Mouse (Mus musculus) hindbrain, embryonic 10.5 days (tissue): Measurements from ENCODE around the gene Tppp. TPM values are rescaled to one million over a fixed set of nuclear protein-coding genes. Genes with fewer than 3 reads are reported as not detected.
"Not testable (repeated sequence)": the region's sequence is repeated elsewhere in the genome, so short reads cannot be mapped to it uniquely, and the experiment has no call there.

ENCODE experiments used
- DNase-seq: peaks from one replicate; pipeline ENCODE4 v3.0.0-alpha.2; 2017; ENCODE audit warnings: low spot score
- H3K27ac ChIP-seq: fragments of 300-500 bp; sonication (generic); 2 replicates; pipeline ENCODE4 v1.5.1; 2016; ENCODE audit warnings: mild to moderate bottlenecking, moderate library complexity
- H3K27me3 ChIP-seq: fragments of 300-500 bp; sonication (generic); 2 replicates; pipeline ENCODE4 v1.6.1; 2016; ENCODE audit warnings: mild to moderate bottlenecking; ENCODE audit not compliant: poor library complexity, insufficient read depth, severe bottlenecking
- H3K36me3 ChIP-seq: fragments of 300-500 bp; sonication (generic); 2 replicates; pipeline ENCODE4 v1.6.1; 2016; ENCODE audit warnings: mild to moderate bottlenecking, moderate library complexity
- H3K4me1 ChIP-seq: fragments of 300-500 bp; sonication (generic); replicated peaks from 2 replicates; pipeline ENCODE4 v1.6.1; 2016; ENCODE audit warnings: mild to moderate bottlenecking
- H3K4me3 ChIP-seq: fragments of 300-500 bp; sonication (generic); 2 replicates; pipeline ENCODE4 v1.5.1; 2016; ENCODE audit warnings: mild to moderate bottlenecking, moderate library complexity
- H3K9me3 ChIP-seq: fragments of 300-500 bp; sonication (generic); 2 replicates; pipeline ENCODE4 v1.6.1; 2016; ENCODE audit warnings: mild to moderate bottlenecking, moderate library complexity
- WGBS: fragments of 180-500 bp; shearing (Covaris S2); methylation state at CpG from one replicate; pipeline ENCODE4 v1.1.7; 2016; 5-methylcytosine and 5-hydroxymethylcytosine counted together
- polyA plus RNA-seq: library from polyadenylated mRNA; unstranded; fragments of >200 nt; fragmentation: Nextera tagmentation; extraction: Ambion mirVana; gene quantifications from 2 replicates; pipeline ENCODE4 v1.2.1, GENCODE M21; 2016

Gene Tppp
- polyA plus RNA-seq, 1 experiment from 2014 or later: 2.8 TPM

DNA sequence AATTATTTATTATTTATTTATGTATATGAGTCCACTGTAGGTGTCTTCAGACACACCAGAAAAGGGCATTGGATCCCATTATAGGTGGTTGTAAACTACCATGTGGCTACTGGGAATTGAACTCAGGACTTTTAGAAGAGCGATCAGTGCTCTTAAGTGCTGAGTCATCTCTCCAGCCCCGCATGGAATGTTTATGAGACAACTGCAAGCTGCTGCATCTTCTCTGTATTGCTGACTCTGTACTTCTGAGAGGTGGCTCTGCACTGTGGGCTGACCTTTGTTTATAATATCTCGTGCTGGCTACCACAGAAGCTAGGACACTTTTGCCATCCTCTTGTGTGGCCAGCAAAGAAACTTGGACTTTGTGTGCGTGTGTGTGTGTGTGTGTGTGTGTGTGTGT is 7.7 kb upstream of the Tppp start:
- WGBS: 80% methylated on average over 4 of the region's 4 CpGs
- Histone ChIP-seq H3K36me3 (no peaks in the 10 kb centered on the region), H3K4me1 (no peaks in the 10 kb centered on the region), H3K27me3 (no peaks in the 10 kb centered on the region), H3K4me3 (no peak overlapping the region), H3K27ac (no peak overlapping the region), H3K9me3 (no peaks in the 10 kb centered on the region)
- no peak for DNase-seq

DNA sequence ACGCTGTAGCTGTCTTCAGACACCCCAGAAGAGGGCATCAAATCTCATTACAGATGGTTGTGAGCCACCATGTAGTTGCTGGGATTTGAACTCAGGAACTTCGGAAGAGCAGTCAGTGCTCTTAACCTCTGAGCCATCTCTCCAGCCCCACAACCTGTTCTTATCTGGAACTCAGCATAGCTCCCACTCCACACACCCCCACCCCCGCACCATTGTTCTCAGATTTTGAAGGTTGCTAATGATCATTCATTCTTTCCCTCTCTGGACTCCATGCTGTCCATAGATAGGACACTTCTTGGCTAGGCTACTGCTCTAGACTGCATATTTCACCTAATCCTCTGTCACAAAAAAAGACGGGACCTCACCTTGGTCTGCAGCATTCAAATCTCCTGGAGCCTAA is 2.3 kb upstream of the Tppp start:
- WGBS: 90% methylated on average over 4 of the region's 4 CpGs

DNA sequence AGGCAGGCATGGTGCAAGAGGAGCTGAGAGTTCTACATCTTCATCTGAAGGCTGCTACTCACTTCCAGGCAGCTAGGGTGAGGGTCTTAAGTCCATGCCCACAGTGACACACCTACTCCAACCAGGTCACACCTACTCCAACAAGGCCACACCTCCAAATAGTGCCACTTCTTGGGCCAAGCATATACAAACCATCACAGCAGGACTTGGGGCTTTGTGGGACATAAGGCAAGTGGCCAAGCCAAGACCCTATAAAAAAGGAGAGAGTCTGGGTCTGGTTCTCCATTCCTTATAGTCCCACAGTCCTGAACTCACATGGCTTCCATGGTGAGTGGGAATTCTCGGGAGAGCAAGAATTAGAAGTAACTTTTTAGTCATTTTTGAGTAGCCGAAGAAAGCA is 991 bp upstream of the Tppp start:
- Histone ChIP-seq H3K4me1 (peaks cover 24% of the 10 kb centered on the region), H3K27me3 (peaks cover 53% of the 10 kb centered on the region)
- WGBS: 65% methylated on average over 2 of the region's 2 CpGs
- H3K4me3 ChIP-seq, H3K27ac ChIP-seq, H3K9me3 ChIP-seq, DNase-seq, H3K36me3 ChIP-seq: not testable (repeated sequence)

More for the DNA sequence above, 2.3 kb upstream of the Tppp start:
- H3K27ac ChIP-seq, H3K4me3 ChIP-seq, DNase-seq, H3K36me3 ChIP-seq, H3K9me3 ChIP-seq: not testable (repeated sequence)
- Histone ChIP-seq H3K4me1 (peaks cover 24% of the 10 kb centered on the region), H3K27me3 (peaks cover 49% of the 10 kb centered on the region)

DNA sequence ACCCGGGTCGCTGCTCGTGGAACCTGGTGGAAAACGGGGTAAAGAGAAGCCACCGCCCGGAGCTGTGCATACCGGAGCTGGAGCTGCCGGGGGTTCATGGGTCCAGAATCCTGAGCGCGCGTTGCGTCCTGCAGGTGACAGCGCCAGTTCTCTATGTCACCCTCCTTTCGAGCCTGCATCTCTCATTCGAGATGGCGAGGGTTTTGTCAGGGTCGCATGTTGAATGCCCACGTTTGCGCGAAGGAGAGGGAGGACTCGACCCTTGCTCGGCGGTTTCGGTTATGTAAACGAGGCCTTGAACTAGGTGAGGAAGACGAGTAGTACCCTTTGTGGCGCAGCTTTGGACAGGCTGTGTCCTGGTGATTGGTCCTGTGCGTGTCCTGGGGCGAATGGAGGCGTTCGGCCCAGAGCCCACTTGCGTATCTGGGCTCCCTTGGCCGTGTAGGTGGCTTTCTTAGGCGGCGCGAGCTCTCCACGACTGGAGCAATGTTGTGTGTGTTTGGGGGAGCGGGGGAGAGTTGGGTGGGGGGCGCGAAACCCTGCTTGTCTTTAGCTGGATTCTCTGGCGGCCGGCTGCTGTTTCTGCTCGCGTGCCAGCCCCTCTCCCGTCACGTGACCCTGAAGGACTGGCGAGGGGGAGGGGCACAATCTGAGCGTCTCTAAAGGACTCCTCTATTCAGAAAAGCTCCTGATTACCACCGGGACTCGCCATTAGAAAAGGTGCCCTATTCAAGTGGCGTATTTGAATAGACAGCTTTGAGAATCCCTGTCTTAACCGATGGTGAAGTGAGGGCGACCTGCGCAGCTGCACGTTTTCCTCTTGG is 796 bp downstream of the Tppp start:
- peak overlapping the region; percentile 65 for H3K4me3 ChIP-seq
- peak overlapping the region; percentile 70 for H3K27ac ChIP-seq
- H3K9me3 ChIP-seq: no peaks in the 10 kb centered on the region
- 1% methylated on average over 55 of the region's 55 CpGs for WGBS
- H3K27me3 ChIP-seq: peaks cover 53% of the 10 kb centered on the region
- H3K36me3 ChIP-seq: no peaks in the 10 kb centered on the region
- H3K4me1 ChIP-seq: peaks cover 24% of the 10 kb centered on the region
- DNase-seq: peak; percentile 78

DNA sequence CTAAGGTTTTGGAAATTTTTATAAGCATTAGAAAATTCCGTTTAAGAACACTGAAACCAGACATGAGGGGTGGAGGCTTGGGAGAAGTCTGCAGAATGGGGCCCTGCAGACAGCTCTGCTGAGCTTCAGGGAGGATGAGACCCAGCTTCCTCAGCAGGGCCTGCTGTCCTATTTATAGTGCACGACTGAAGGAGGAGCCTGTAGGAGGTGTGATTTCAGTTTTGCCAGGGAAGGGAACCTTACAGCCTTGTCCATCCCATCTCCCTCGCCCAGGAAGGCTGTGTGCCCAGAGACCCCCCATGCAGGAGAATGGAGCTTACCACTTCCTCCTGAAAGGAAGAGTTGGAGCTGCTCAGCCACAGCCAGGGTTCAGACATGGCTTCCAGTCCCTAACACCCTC is 1.5 kb downstream of the Tppp start:
- WGBS: 15% methylated on average over 3 of the region's 3 CpGs
- no peak overlapping the region for H3K27ac ChIP-seq
- peaks cover 24% of the 10 kb centered on the region for H3K4me1 ChIP-seq
- H3K27me3 ChIP-seq: peaks cover 53% of the 10 kb centered on the region
- no peaks in the 10 kb centered on the region for H3K36me3 ChIP-seq
- peak overlapping the region; percentile 65 for H3K4me3 ChIP-seq
- no peak for DNase-seq
- no peaks in the 10 kb centered on the region for H3K9me3 ChIP-seq

DNA sequence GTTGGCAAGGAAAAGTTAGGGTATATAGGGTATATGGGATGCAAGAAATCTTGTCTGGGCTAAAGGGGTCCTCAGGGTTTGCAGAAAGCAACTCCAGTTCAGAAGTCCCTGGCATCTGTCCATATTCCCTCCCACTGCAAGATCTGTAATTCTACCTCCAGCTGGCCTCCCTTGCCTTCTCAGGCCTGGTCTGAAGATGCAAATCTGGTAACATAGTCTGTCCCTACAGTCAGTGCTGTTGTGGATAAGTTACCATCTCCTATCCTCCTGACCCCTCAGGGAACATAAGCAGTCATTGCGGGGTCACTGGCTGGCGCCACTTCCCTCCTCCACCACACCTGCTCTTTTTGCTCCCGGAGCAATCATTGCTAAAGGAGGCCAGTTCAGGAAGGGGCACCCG is 6.7 kb downstream of the Tppp start:
- no peak for DNase-seq
- WGBS: 77% methylated on average over 4 of the region's 4 CpGs
- no peaks in the 10 kb centered on the region for H3K9me3 ChIP-seq
- H3K27ac ChIP-seq: no peak overlapping the region
- no peaks in the 10 kb centered on the region for H3K36me3 ChIP-seq
- peaks cover 14% of the 10 kb centered on the region for H3K27me3 ChIP-seq
- H3K4me1 ChIP-seq: peaks cover under 1% of the 10 kb centered on the region
- no peak overlapping the region for H3K4me3 ChIP-seq

DNA sequence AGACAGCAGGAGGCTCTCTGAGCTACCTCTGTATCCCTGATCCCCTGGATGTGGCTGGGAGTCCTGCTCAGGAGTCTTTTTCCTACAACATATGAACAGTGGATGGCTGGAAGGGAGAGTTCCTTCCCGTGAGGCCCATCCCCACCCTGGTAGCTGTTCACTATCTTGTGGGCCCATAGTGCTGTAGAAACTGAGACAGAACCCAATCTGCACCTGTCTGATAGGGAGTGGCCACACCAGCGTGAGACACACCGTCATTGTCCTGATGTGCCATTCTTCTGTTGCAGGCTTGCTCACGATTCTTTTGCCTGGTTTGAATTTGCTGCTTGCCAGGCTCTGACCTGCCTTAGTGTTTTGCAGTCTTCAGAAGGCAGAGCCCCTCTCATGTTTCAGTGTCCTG is 8.2 kb downstream of the Tppp start:
- Histone ChIP-seq H3K27me3 (no peaks in the 10 kb centered on the region), H3K9me3 (no peaks in the 10 kb centered on the region), H3K27ac (no peak overlapping the region), H3K36me3 (no peaks in the 10 kb centered on the region), H3K4me3 (no peak overlapping the region), H3K4me1 (no peaks in the 10 kb centered on the region)
- DNase-seq: no peak
- 76% methylated on average over 4 of the region's 4 CpGs for WGBS

DNA sequence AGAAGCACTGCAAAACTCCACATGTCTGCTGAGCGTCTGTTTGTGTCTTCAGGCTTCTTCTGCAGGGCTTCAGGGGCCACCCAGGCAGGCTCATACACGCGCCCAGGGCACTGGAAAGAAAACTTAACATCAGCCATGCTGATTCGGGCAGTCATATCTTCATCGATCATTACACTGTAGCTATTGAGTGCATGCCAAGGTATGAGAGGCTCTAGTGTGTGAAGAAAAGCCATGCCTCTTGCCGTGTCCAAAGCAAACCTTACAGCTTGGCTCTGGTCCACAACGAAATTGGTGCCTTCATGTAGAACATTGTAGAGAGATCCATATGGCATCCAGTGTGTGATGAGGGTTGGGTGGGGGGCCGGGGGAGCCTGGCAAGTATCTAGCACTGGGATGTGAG is 9.8 kb downstream of the Tppp start:
- 89% methylated on average over 8 of the region's 8 CpGs for WGBS
- H3K9me3 ChIP-seq, H3K4me3 ChIP-seq, DNase-seq, H3K27me3 ChIP-seq, H3K36me3 ChIP-seq, H3K4me1 ChIP-seq, H3K27ac ChIP-seq: not testable (repeated sequence)

DNA sequence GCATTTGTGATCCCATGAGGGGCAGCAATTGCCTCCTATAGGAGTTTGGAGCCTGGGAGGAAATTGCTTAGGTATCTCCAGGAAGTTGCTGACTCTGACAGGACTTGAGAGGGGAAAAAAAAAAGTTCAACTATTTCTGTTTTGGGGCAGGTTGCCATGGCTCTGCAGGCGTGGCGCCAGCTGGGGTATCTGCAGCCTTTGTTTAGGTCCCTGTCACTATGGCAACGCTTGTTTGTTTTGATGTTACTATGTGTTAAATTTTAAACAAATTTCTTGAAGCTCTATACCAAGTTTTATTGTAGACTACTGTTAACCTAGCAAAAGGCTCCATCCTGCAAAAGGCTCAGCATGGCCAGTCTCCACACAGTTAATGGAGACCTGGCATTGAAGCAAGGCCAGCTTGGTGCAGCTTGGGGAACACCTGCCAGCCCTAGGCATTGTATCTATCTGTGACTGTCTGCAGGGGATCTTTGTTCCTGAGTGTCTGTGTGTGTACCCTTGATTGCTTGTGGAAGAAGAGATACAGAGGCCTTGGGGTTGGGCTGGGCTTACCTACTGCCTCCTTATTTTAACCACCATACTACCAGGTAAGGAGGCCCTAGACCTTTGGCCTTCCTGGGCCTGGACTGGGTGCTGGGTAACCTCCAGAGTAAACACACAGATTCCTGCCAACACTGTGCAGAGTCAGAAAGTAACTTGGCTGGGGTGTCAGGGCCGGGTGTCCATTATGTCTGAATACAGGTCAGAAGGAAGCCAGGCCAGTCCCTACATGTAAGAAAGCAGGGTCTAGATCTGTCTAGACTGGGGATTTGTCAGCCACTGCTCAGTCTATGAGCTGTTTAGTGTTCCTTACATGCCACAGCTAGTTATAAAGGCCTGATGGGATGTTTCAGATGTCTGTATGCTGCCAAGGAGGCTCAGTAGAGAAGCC is 16.2 kb downstream of the Tppp start:
- Histone ChIP-seq H3K4me3 (no peak overlapping the region), H3K9me3 (no peaks in the 10 kb centered on the region), H3K36me3 (no peaks in the 10 kb centered on the region), H3K27ac (no peak overlapping the region), H3K27me3 (no peaks in the 10 kb centered on the region), H3K4me1 (peaks cover 9% of the 10 kb centered on the region; the same call in 1 of the 2 replicates)
- 73% methylated on average over 4 of the region's 4 CpGs for WGBS
- DNase-seq: no peak

DNA sequence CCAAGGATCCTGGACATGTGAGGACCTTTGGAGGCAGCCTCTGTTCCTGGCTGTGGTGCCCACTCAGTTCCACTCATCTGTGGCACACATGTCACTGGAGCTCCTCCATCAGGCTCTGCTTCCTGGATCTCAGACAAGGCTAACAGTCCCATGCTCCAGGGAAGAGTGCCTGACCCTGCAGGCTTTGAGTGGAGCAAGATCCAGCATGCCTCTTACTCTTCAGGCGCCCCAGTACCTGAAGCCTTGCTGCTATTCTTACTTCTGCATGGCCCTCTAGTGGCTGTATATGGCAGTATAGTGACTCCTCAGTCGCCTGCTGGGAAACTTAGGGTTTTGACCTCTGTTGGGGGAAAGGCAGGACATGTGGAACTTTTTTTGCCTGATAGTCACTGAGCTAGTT is 17.0 kb downstream of the Tppp start:
- Histone ChIP-seq H3K9me3 (no peaks in the 10 kb centered on the region), H3K4me1 (peaks cover 9% of the 10 kb centered on the region; the same call in 1 of the 2 replicates), H3K4me3 (no peak overlapping the region), H3K27me3 (no peaks in the 10 kb centered on the region), H3K27ac (no peak overlapping the region), H3K36me3 (no peaks in the 10 kb centered on the region)
- DNase-seq: peak; percentile 28
- 14% methylated on average over 2 of the region's 2 CpGs for WGBS

DNA sequence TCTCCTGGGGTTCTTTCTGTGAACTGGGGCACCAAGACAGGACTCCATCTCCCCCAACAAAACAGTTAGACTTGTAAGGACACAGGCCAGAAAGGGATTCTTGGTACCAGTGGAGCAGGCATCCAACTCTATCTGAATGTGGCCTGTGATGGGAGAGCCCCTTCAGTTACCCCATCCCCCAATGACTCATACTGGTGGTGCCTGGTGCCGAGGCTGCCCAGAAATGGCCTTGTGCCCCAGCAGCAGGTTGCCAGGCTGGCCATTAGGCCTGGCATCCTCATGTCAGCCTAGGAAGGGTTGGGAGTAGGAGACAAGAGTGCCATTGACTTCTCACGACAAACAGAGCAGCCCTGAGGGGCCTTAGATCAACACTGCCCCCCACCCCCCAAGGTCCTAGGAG is 18.9 kb downstream of the Tppp start:
- DNase-seq: no peak
- no peak overlapping the region for H3K4me3 ChIP-seq
- no peak overlapping the region for H3K27ac ChIP-seq
- H3K9me3 ChIP-seq: no peaks in the 10 kb centered on the region
- 0 out of 2 replicates have a peak, but pooled peaks cover 7% of the 10 kb centered on the region for H3K36me3 ChIP-seq
- H3K4me1 ChIP-seq: peaks cover 9% of the 10 kb centered on the region; the same call in 1 of the 2 replicates
- 64% methylated on average over 2 of the region's 2 CpGs for WGBS
- no peaks in the 10 kb centered on the region for H3K27me3 ChIP-seq

DNA sequence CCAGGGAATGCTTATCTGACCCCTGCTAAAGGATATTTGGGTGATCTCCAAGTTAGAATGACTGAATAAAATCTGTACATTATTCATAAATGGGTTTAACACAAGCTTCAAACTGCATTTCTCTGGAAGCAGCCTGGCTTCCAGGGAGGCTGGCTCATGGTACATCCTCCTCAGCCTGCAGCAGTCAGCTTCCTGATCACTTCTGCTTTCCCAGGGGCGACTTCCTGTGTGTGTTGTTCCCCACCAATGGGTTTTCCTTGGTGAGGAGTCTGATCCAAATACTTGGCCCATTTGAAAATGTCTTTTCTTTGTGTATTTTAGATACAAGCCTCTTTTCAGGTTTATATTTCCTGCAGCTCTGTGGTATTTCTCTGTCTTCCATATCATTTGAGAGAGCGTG is 19.8 kb downstream of the Tppp start:
- Histone ChIP-seq H3K27ac (no peak overlapping the region), H3K27me3 (no peaks in the 10 kb centered on the region), H3K4me3 (no peak overlapping the region), H3K9me3 (no peaks in the 10 kb centered on the region), H3K4me1 (peaks cover 9% of the 10 kb centered on the region; the same call in 1 of the 2 replicates), H3K36me3 (0 out of 2 replicates have a peak, but pooled peaks cover 10% of the 10 kb centered on the region)
- WGBS: 80% methylated on average over 2 of the region's 2 CpGs
- no peak for DNase-seq

DNA sequence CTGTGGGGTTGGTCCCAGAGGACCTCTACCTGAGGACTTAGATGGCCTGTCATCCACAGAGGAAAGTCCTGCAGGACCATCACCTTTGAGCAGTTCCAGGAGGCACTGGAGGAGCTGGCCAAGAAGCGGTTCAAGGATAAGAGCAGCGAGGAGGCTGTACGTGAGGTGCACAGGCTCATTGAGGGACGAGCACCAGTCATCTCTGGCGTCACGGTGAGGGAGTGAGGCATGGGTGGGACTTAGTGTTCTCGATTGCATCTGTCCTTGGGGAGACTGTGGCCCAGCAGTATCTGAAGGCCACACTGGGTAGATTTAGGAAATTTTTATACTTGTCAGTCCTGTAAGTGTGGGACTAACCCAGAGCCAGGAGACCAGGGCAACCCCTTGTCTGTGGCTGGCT is 21.5 kb downstream of the Tppp start:
- Histone ChIP-seq H3K27ac (no peak overlapping the region), H3K4me3 (no peak overlapping the region), H3K9me3 (no peaks in the 10 kb centered on the region), H3K36me3 (peaks cover 12% of the 10 kb centered on the region; the same call in 1 of the 2 replicates), H3K4me1 (0 out of 2 replicates have a peak, but pooled peaks cover under 1% of the 10 kb centered on the region), H3K27me3 (no peaks in the 10 kb centered on the region)
- no peak for DNase-seq
- 89% methylated on average over 7 of the region's 7 CpGs for WGBS
